Mouse (Mus musculus) testis, adult 2 months (tissue): ENCODE results near the gene Olfr1265.

Experiments used
- CTCF ChIP-seq: fragments of 200-500 bp; IDR thresholded peaks from 2 replicates; pipeline ENCODE4 v1.5.1; 2012; ENCODE audit warnings: low read depth, mild to moderate bottlenecking, inconsistent platforms, low read length, moderate library complexity; ENCODE audit not compliant: control insufficient read depth, insufficient read depth, insufficient replicate concordance
- POLR2A ChIP-seq: fragments of 200-500 bp; IDR thresholded peaks from 2 replicates; pipeline ENCODE4 v1.6.1; 2012; ENCODE audit warnings: low read depth, mild to moderate bottlenecking, inconsistent platforms, low read length, moderate library complexity; ENCODE audit not compliant: control insufficient read depth

GRCm38 (mm10) chr2:90011831-90012230 is 23.3 kb upstream of the Olfr1265 start, which contains the start of gene Olfr1263:
- no peak for TF ChIP-seq CTCF
- TF ChIP-seq POLR2A: no peak
